Mouse (Mus musculus) liver, embryonic 15.5 days (tissue): ENCODE measurements around the gene Sap25. TPM values are rescaled to one million over a fixed set of nuclear protein-coding genes. Genes with fewer than 3 reads are reported as not detected.
A peak's percentile ranks its signal among the peaks of the same experiment; 100 is the strongest.

Experiments
- ATAC-seq: fragments of 200-750 bp; cut with Nextera tagmentation; 2 replicates; pipeline ENCODE4 v1.8.0; 2017; ENCODE audit warnings: moderate number of reproducible peaks, mild to moderate bottlenecking, moderate library complexity; ENCODE audit not compliant: insufficient read depth
- H3K27ac ChIP-seq: fragments of 300-500 bp; sonication (generic); replicated peaks from 2 replicates; pipeline ENCODE4 v1.5.1; 2015; ENCODE audit warnings: mild to moderate bottlenecking, inconsistent platforms
- H3K27me3 ChIP-seq: fragments of 300-500 bp; sonication (generic); 2 replicates; pipeline ENCODE4 v1.6.1; 2015; ENCODE audit warnings: mild to moderate bottlenecking, inconsistent platforms
- H3K36me3 ChIP-seq: fragments of 300-500 bp; sonication (generic); replicated peaks from 2 replicates; pipeline ENCODE4 v1.6.1; 2015; ENCODE audit warnings: moderate library complexity, mild to moderate bottlenecking, inconsistent platforms
- H3K4me1 ChIP-seq: fragments of 300-500 bp; sonication (generic); replicated peaks from 2 replicates; pipeline ENCODE4 v1.6.1; 2015; ENCODE audit warnings: inconsistent platforms
- H3K4me2 ChIP-seq: fragments of 300-500 bp; sonication (generic); 2 replicates; pipeline ENCODE4 v1.6.1; 2015; ENCODE audit warnings: moderate library complexity, mild to moderate bottlenecking, inconsistent platforms
- H3K4me3 ChIP-seq: fragments of 300-500 bp; sonication (generic); replicated peaks from 2 replicates; pipeline ENCODE4 v1.5.1; 2015; ENCODE audit warnings: mild to moderate bottlenecking, inconsistent platforms
- H3K9ac ChIP-seq: fragments of 300-500 bp; sonication (generic); 2 replicates; pipeline ENCODE4 v1.6.1; 2015; ENCODE audit warnings: moderate library complexity, mild to moderate bottlenecking, inconsistent platforms
- H3K9me3 ChIP-seq: fragments of 300-500 bp; sonication (generic); replicated peaks from 2 replicates; pipeline ENCODE4 v1.6.1; 2016; ENCODE audit warnings: inconsistent platforms
- WGBS: fragments of 180-500 bp; shearing (Covaris S2); methylation state at CpG from one replicate; pipeline ENCODE4 v1.1.7; 2015; ENCODE audit warnings: mixed read lengths; ENCODE audit not compliant: insufficient replicate concordance; 5-methylcytosine and 5-hydroxymethylcytosine counted together
- polyA plus RNA-seq: library from polyadenylated mRNA; unstranded; fragments of >200 nt; fragmentation: Nextera tagmentation; extraction: Ambion mirVana; gene quantifications from 2 replicates; pipeline ENCODE4 v1.2.1, GENCODE M21; 2015

Sap25 gene
- polyA plus RNA-seq, 1 experiment from 2014 or later: 3.6 TPM

GRCm38 (mm10) chr5:137628498-137629305, 12.4 kb upstream of the Sap25 start, which contains the start of the genes Fbxo24, Lrch4 and Gm20605:
Fbxo24 (minus strand) TSS chr5:137629002.
Lrch4 (plus strand) TSS chr5:137629121.
Gm20605 (plus strand) TSS chr5:137629175.
- peak within 1 kb of the TSS; percentile 87 for H3K9ac ChIP-seq
- peak within 1 kb of the TSS; percentile 96 for H3K4me3 ChIP-seq
- under 1% methylated on average over 46 of the region's 46 CpGs for WGBS
- H3K27ac ChIP-seq: peak within 1 kb of the TSS; percentile 97
- H3K27me3 ChIP-seq: no peaks in the 10 kb centered on the region
- no peaks in the 10 kb centered on the region for H3K9me3 ChIP-seq
- ATAC-seq: peak; percentile 92
- H3K4me2 ChIP-seq: peak within 1 kb of the TSS; percentile 93
- H3K4me1 ChIP-seq: peaks cover 53% of the 10 kb centered on the region
- H3K36me3 ChIP-seq: peaks cover 10% of the 10 kb centered on the region

GRCm38 (mm10) chr5:137629306-137629721, 11.8 kb upstream of the Sap25 start:
- Histone ChIP-seq H3K4me1 (peaks cover 58% of the 10 kb centered on the region), H3K9ac (peak overlapping the region; percentile 87), H3K27ac (peak overlapping the region; percentile 97), H3K4me3 (peak overlapping the region; percentile 96), H3K27me3 (no peaks in the 10 kb centered on the region), H3K9me3 (no peaks in the 10 kb centered on the region), H3K4me2 (peak overlapping the region; percentile 93), H3K36me3 (peaks cover 16% of the 10 kb centered on the region)
- WGBS: under 1% methylated on average over 23 of the region's 23 CpGs
- ATAC-seq: peak; percentile 30

- Histone ChIP-seq H3K4me1 (peaks cover 58% of the 10 kb centered on the region), H3K9ac (peak overlapping the region; percentile 87), H3K9me3 (no peaks in the 10 kb centered on the region), H3K27me3 (no peaks in the 10 kb centered on the region), H3K27ac (peak overlapping the region; percentile 97), H3K36me3 (peaks cover 22% of the 10 kb centered on the region), H3K4me3 (peak overlapping the region; percentile 96), H3K4me2 (peak overlapping the region; percentile 93)
- no peak for ATAC-seq
- WGBS: 2% methylated on average over 6 of the region's 6 CpGs
Observed at GRCm38 (mm10) chr5:137629906-137630545, 11.1 kb upstream of the Sap25 start.

GRCm38 (mm10) chr5:137630602-137631001, 10.5 kb upstream of the Sap25 start:
- WGBS: 20% methylated on average over 3 of the region's 3 CpGs
- peak overlapping the region; percentile 96 for H3K4me3 ChIP-seq
- peaks cover 28% of the 10 kb centered on the region for H3K36me3 ChIP-seq
- peak overlapping the region; percentile 93 for H3K4me2 ChIP-seq
- H3K27ac ChIP-seq: peak overlapping the region; percentile 97
- no peaks in the 10 kb centered on the region for H3K27me3 ChIP-seq
- ATAC-seq: no peak
- H3K9me3 ChIP-seq: no peaks in the 10 kb centered on the region
- peaks cover 58% of the 10 kb centered on the region for H3K4me1 ChIP-seq
- peak overlapping the region; percentile 87 for H3K9ac ChIP-seq

- H3K4me1 ChIP-seq: peaks cover 58% of the 10 kb centered on the region
- peak overlapping the region; percentile 93 for H3K4me2 ChIP-seq
- ATAC-seq: no peak
- no peaks in the 10 kb centered on the region for H3K9me3 ChIP-seq
- H3K27ac ChIP-seq: peak overlapping the region; percentile 97
- 19% methylated on average over 9 of the region's 9 CpGs for WGBS
- no peaks in the 10 kb centered on the region for H3K27me3 ChIP-seq
- H3K4me3 ChIP-seq: peak overlapping the region; percentile 96
- peak overlapping the region; percentile 87; the same call in 1 of the 2 replicates for H3K9ac ChIP-seq
- H3K36me3 ChIP-seq: peaks cover 34% of the 10 kb centered on the region
Observed at GRCm38 (mm10) chr5:137631171-137631570, 10.0 kb upstream of the Sap25 start.

- H3K36me3 ChIP-seq: peaks cover 38% of the 10 kb centered on the region
- peak overlapping the region; percentile 93 for H3K4me2 ChIP-seq
- H3K27me3 ChIP-seq: no peaks in the 10 kb centered on the region
- H3K27ac ChIP-seq: peak overlapping the region; percentile 97
- H3K9ac ChIP-seq: peak overlapping the region; percentile 87; the same call in 1 of the 2 replicates
- 14% methylated on average over 4 of the region's 4 CpGs for WGBS
- peak overlapping the region; percentile 29 for H3K4me3 ChIP-seq
- H3K9me3 ChIP-seq: no peaks in the 10 kb centered on the region
- H3K4me1 ChIP-seq: peaks cover 58% of the 10 kb centered on the region
- ATAC-seq: no peak
Observed at GRCm38 (mm10) chr5:137631591-137631990, 9.5 kb upstream of the Sap25 start.

GRCm38 (mm10) chr5:137633397-137634084, 7.6 kb upstream of the Sap25 start:
- Histone ChIP-seq H3K9ac (no peak overlapping the region), H3K4me1 (peaks cover 54% of the 10 kb centered on the region), H3K4me2 (no peak overlapping the region), H3K27ac (no peak overlapping the region), H3K36me3 (peaks cover 57% of the 10 kb centered on the region), H3K4me3 (no peak overlapping the region), H3K9me3 (no peaks in the 10 kb centered on the region), H3K27me3 (no peaks in the 10 kb centered on the region)
- ATAC-seq: no peak
- 72% methylated on average over 12 of the region's 12 CpGs for WGBS

GRCm38 (mm10) chr5:137639472-137639871, 1.7 kb upstream of the Sap25 start:
- peaks cover 13% of the 10 kb centered on the region for H3K27me3 ChIP-seq
- no peaks in the 10 kb centered on the region for H3K9me3 ChIP-seq
- no peak overlapping the region for H3K9ac ChIP-seq
- ATAC-seq: no peak
- WGBS: 68% methylated on average over 7 of the region's 7 CpGs
- H3K4me2 ChIP-seq: no peak overlapping the region
- H3K36me3 ChIP-seq: peaks cover 82% of the 10 kb centered on the region
- H3K4me1 ChIP-seq: peaks cover 30% of the 10 kb centered on the region
- no peak overlapping the region for H3K4me3 ChIP-seq
- H3K27ac ChIP-seq: no peak overlapping the region

- Histone ChIP-seq H3K9ac (no peak overlapping the region), H3K27me3 (peaks cover 34% of the 10 kb centered on the region), H3K4me2 (no peak overlapping the region), H3K4me1 (peaks cover 53% of the 10 kb centered on the region), H3K9me3 (no peaks in the 10 kb centered on the region), H3K4me3 (no peak overlapping the region), H3K36me3 (peaks cover 49% of the 10 kb centered on the region), H3K27ac (no peak overlapping the region)
- WGBS: 64% methylated on average over 4 of the region's 4 CpGs
- ATAC-seq: no peak
Observed at GRCm38 (mm10) chr5:137642886-137643285, 1.8 kb downstream of the Sap25 start.

- no peak for ATAC-seq
- H3K9ac ChIP-seq: no peak overlapping the region
- H3K4me2 ChIP-seq: peak overlapping the region; percentile 74; the same call in 1 of the 2 replicates
- no peak overlapping the region for H3K4me3 ChIP-seq
- no peak overlapping the region for H3K27ac ChIP-seq
- H3K27me3 ChIP-seq: peaks cover 34% of the 10 kb centered on the region
- H3K9me3 ChIP-seq: no peaks in the 10 kb centered on the region
- WGBS: 56% methylated on average over 19 of the region's 19 CpGs
- peaks cover 34% of the 10 kb centered on the region for H3K36me3 ChIP-seq
- peaks cover 58% of the 10 kb centered on the region for H3K4me1 ChIP-seq
Observed at GRCm38 (mm10) chr5:137644484-137644883, 3.4 kb downstream of the Sap25 start.
